Mouse (Mus musculus) kidney, postnatal 10 days (tissue): ENCODE measurements at regions not wholly inside any gene's neighbourhood (a gene's known extent, or its start where the extent isn't known, plus 50 kb on each side); places are given as distances from the start of the nearest gene placed in this dataset.
"Not testable (repeated sequence)": the region's sequence is repeated elsewhere in the genome, so short reads cannot be mapped to it uniquely, and the experiment has no call there.

Experiments
- DNase-seq: peaks from one replicate; pipeline ENCODE4 v3.0.0; 2021; ENCODE audit warnings: mixed read lengths

- DNase-seq: no peak
These were observed 1152.1 kb upstream of the Fam98a start for GRCm38 (mm10) chr17:76703823-76704222.

DNA sequence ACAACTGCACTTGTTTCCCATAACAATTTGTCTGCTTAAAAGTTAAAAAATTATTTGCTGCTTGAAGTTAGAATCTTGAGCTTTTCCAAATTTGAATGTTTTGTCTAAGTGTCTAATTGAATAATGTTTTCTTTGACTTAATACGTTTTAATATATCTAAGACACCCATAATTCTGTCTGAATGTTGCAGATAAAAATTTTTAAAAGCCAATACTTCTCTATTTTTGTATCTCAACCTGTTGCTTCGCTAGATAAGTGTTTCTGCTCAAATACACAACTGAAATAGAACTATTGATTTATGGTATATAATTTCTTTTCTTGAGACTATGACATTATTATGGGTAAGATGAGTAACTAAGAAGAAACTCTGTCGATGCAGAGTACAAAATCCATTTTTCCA is 1144.5 kb upstream of the Fam98a start:
- no peak for DNase-seq

GRCm38 (mm10) chr17:76658056-76658455 is 1106.3 kb upstream of the Fam98a start:
- DNase-seq: no peak

DNA sequence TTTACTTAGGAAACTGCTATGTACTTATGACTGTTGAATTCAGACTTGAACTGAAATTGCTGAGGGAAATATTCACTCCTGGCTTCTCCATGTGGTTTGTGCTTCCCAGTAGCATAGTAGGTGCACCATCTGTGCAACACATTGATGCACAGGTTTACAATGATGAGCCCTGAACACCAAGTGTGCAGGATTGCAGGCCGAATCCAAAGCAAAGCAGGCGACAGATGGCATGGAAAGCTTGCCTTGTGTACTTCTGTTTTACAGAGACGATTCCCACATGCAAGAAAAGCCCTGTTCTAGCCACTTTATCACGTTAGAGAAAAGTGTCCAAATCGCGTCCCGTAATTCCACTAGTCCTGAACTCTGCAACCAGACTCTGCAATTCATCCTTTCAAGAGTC is 1074.2 kb upstream of the Fam98a start:
- no peak for DNase-seq

DNA sequence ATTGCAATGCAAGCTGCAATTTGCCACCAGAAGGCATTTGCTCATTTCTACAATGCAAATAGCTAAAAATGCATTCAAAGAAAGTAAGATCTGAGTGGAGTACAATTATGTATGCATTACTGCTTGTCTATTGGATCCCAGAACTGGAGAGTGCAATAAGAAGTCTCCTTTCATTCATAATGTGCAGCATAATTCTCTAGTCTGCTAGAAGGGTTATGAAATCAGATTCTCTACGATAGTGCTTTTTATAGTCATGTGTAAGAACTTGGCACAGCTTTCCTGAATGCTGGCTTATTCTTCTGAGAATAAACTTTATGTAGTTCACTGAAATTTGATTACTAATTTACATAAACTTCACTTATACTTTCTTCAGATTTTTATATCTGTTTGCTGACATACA is 1053.5 kb upstream of the Fam98a start:
- DNase-seq: no peak

DNA sequence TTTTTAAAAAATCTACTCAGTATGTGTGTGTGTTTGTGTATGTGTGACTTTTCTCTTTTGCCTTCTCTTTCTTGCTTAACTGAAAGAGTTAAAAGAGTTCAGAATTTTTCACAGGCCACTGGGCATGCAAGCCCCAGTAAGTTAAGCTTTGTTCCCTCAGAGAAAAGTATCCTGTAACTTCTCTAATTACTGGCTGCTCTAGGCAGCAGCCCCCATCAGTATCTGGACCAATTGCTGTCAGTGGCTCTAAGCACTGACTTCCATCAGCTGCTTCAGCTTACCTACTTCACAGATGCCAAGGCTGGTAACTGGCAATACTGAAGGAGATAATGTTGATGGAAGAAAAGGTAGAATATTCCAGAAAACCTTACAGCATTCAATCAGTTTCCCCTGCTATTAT is 1026.6 kb upstream of the Fam98a start:
- DNase-seq: no peak

DNA sequence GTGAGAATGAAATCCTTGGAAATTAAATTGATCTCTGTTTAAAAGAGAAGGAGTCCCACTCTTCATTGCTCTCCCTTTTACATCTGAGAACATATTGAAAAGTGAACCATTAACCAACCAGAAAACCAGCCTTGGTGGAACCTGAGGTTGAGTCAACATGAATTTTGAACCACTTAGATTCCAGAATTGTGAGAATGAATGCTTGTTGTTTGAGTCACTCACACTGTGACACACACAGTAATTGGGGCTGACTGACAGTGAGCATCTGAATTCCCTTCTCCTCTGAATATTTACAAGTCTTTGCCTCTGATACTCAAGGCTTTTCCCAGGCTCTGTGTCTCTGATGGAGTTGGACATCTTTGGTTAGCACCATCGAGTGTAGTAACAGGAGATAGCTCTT is 1008.0 kb upstream of the Fam98a start:
- DNase-seq: no peak

DNA sequence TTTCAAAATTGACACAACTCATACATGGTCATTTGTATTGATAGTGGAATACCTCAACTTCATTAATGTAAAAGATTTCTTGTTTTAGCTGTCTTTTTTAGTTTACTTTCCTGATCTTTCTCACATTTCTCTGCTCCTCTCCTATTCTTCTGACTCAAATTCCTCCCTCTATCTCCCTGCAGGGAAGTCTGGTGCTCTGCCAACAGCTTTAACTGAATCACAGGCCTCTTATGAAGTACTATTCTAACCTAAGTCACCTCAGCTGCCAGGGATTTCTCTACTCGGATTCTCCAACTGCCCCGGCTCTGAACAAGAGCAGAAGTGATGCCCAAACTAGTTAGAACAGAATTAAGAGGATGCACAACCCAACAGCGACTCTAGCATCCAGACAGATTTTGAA is 993.8 kb upstream of the Fam98a start:
- no peak for DNase-seq

GRCm38 (mm10) chr17:76535772-76536171 is 984.0 kb upstream of the Fam98a start:
- DNase-seq: no peak

GRCm38 (mm10) chr17:76501732-76502131 is 950.0 kb upstream of the Fam98a start:
- DNase-seq: no peak

DNA sequence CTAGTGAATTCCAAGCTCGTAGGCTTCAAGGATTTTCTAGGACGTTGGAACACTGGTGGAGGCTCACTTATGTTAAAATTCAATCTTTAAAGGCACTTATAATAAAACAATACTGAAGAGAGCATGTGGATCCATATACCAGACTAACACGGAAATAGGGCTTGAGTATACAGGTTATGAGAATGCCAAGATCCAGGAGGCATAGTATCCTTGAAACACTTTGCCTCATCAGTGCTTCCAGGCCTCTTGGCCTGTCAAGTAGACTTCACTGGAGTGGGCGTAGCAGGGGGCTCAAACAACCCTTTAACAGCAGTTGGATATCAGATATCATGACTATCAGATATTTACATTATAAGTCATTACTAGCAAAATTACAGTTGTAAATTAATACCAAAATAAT is 948.7 kb upstream of the Fam98a start:
- DNase-seq: no peak

- not testable (repeated sequence) for DNase-seq
These were observed 948.2 kb upstream of the Fam98a start for GRCm38 (mm10) chr17:76499981-76500380.

- no peak for DNase-seq
These were observed 935.6 kb upstream of the Fam98a start for GRCm38 (mm10) chr17:76487347-76487746.

GRCm38 (mm10) chr17:76484130-76484529 is 932.4 kb upstream of the Fam98a start:
- DNase-seq: peak; percentile 37

- DNase-seq: no peak
These were observed 899.6 kb upstream of the Fam98a start for GRCm38 (mm10) chr17:76451296-76451834.
